27 mouse cellular contexts compared by ENCODE assay signal in genomic region chr17:34329807-34330206, GRCm38 (mm10). TPM values are rescaled to one million over a fixed set of nuclear protein-coding genes. Genes with fewer than 3 reads are reported as not detected.
DNase-seq lines count a peak whose midpoint lies in the region; ATAC-seq and TF ChIP-seq lines count a peak whose summit lies in the region.
"Had no signal": no experiment of that assay in that cellular context is flagged by ENCODE, and none has a peak within 500 bp of the region (broad histone marks: within the 10 kb centered on the region; RNA-seq: fewer than 3 reads in every experiment).

No protein-coding gene starts in this region.

- H3K4me1 ChIP-seq in hindbrain, embryonic 14.5 days (replicated peaks; ENCODE audit: control insufficient read depth, insufficient read depth, low read length) = no peaks in the 10 kb centered on the region
- H3K4me1 ChIP-seq: hindbrain, embryonic 13.5 days; limb, embryonic 12.5 days; liver, embryonic 12.5 days; neural tube, embryonic 13.5 days had no signal

- ATAC-seq in CD4-positive, CD25-positive, alpha-beta regulatory T cell, adult 4 months = peak; percentile 94
- peak; percentile 82 for ATAC-seq in inflammation-experienced regulatory T-cells, adult 6 months
- no peak for ATAC-seq in hindbrain, embryonic 14.5 days (ENCODE audit: low FRiP score)
- ATAC-seq: intestine, embryonic 16.5 days; liver, embryonic 12.5 days had no signal

- no peak overlapping the region for H3K4me3 ChIP-seq in hindbrain, embryonic 14.5 days (replicated peaks; ENCODE audit: low read length)
- H3K4me3 ChIP-seq in left cerebral cortex, adult 2 months = no peak overlapping the region
- H3K4me3 ChIP-seq: embryonic facial prominence, embryonic 10.5 days; gastrocnemius, adult 2 months; hindbrain, embryonic 13.5 days; limb, embryonic 12.5 days; liver, embryonic 12.5 days; neural tube, embryonic 13.5 days had no signal

- H3K27me3 ChIP-seq in hindbrain, embryonic 14.5 days (ENCODE audit: control insufficient read depth, insufficient read depth, low read length) = no peaks in the 10 kb centered on the region
- H3K27me3 ChIP-seq: hindbrain, embryonic 13.5 days; limb, embryonic 12.5 days; liver, embryonic 12.5 days; neural tube, embryonic 13.5 days had no signal

- whole genome bisulfite sequencing in hindbrain, embryonic 14.5 days = 78% methylated on average over 2 of the region's 2 CpGs

- no peak overlapping the region for H3K9ac ChIP-seq in hindbrain, embryonic 14.5 days
- H3K9ac ChIP-seq: hindbrain, embryonic 13.5 days; limb, embryonic 12.5 days; liver, embryonic 12.5 days; neural tube, embryonic 13.5 days had no signal

- no peaks in the 10 kb centered on the region for H3K36me3 ChIP-seq in hindbrain, embryonic 14.5 days (replicated peaks; ENCODE audit: control insufficient read depth, insufficient read depth)
- H3K36me3 ChIP-seq: embryonic facial prominence, embryonic 10.5 days; hindbrain, embryonic 13.5 days; limb, embryonic 12.5 days; liver, embryonic 12.5 days; neural tube, embryonic 13.5 days had no signal

- no peak overlapping the region for H3K4me2 ChIP-seq in hindbrain, embryonic 14.5 days (replicated peaks)
- H3K4me2 ChIP-seq: heart, embryonic 11.5 days; hindbrain, embryonic 13.5 days; limb, embryonic 12.5 days; liver, embryonic 12.5 days; neural tube, embryonic 13.5 days had no signal

- intact Hi-C loops in left cerebral cortex, adult 2 months (cut with DNase I) = no loop called here

- no peak for TF ChIP-seq CTCF in left cerebral cortex, adult 2 months (IDR thresholded peaks at IDR 0.05)

- peak; percentile 56 to 61 for DNase-seq in spleen, postnatal 36 days (ENCODE audit: low spot score in 2 of 2)
- no peak for DNase-seq in spleen, adult 18-20 months
- DNase-seq in hindbrain, embryonic 14.5 days (ENCODE audit: low spot score) = no peak
- DNase-seq in left cerebral cortex, adult 2 months (ENCODE audit: extremely low spot score in 1 of 2, low spot score in 2 of 2) = no peak
- DNase-seq in right cerebral cortex, postnatal 25 days = no peak
- DNase-seq: adrenal gland, postnatal 36 days; cerebellum, adult 11-12 months; cerebellum, postnatal 25 days; gastrocnemius, adult 2 months; heart, postnatal 10 days; lung, adult 2 months; thymus, postnatal 25 days had no signal

- no peak overlapping the region for H3K27ac ChIP-seq in hindbrain, embryonic 14.5 days
- no peak overlapping the region for H3K27ac ChIP-seq in left cerebral cortex, adult 2 months
- H3K27ac ChIP-seq: embryonic facial prominence, embryonic 10.5 days; gastrocnemius, adult 2 months; hindbrain, embryonic 13.5 days; limb, embryonic 12.5 days; liver, embryonic 12.5 days; neural tube, embryonic 13.5 days; stomach, postnatal 0 days had no signal

- H3K9me3 ChIP-seq in hindbrain, embryonic 14.5 days (ENCODE audit: control insufficient read depth, low read length) = no peaks in the 10 kb centered on the region
- H3K9me3 ChIP-seq: embryonic facial prominence, embryonic 10.5 days; hindbrain, embryonic 13.5 days; limb, embryonic 12.5 days; liver, embryonic 12.5 days; neural tube, embryonic 13.5 days had no signal

RNA-seq across cellular contexts. Expression of gene H2-Eb2, which starts 4.3 kb away (rescaled TPM):
- polyA plus RNA-seq in CD4-positive, CD25-positive, alpha-beta regulatory T cell, adult 4 months (2017; shearing (Covaris generic)) = under 1 TPM in 1 of 2 experiments, not detected in 1; 0.18 TPM
- polyA plus RNA-seq in inflammation-experienced regulatory T-cells, adult 6 months (2017; shearing (Covaris generic)) = under 1 TPM in 2 of 3 experiments, not detected in 1; 0.28 to 0.44 TPM
- polyA plus RNA-seq in hindbrain, embryonic 14.5 days (2014; fragmentation: Nextera tagmentation; extraction: Ambion mirVana) = 0.12 and 0.35 TPM in 2 replicates
- not detected for total RNA-seq in left cerebral cortex, adult 2 months (2021)
- total RNA-seq: adrenal gland, postnatal 36 days; gastrocnemius, adult 2 months; heart, postnatal 10 days; layer of hippocampus, postnatal 14 days; left cerebral cortex, postnatal 10 days; MEL had no signal
- polyA plus RNA-seq: embryonic facial prominence, embryonic 10.5 days; forebrain, embryonic 11.5 days; heart, embryonic 11.5 days; intestine, embryonic 16.5 days; liver, embryonic 12.5 days; stomach, postnatal 0 days had no signal

RNA-seq across cellular contexts. Expression of gene H2-Eb1, which starts 24.1 kb away (rescaled TPM):
- 10 to 100 TPM; 12.7 to 77.2 TPM for polyA plus RNA-seq in CD4-positive, CD25-positive, alpha-beta regulatory T cell, adult 4 months (2017; shearing (Covaris generic))
- polyA plus RNA-seq in inflammation-experienced regulatory T-cells, adult 6 months (2017; shearing (Covaris generic)) = 10 to 100 TPM; 15.0 to 67.6 (median 57.7) TPM
- 3.9 and 4.2 TPM in 2 replicates for polyA plus RNA-seq in hindbrain, embryonic 14.5 days (2014; fragmentation: Nextera tagmentation; extraction: Ambion mirVana)
- 1 to 10 TPM; 1.1 to 2.1 TPM for total RNA-seq in left cerebral cortex, adult 2 months (2021)

RNA-seq across cellular contexts. Expression of gene Btnl2, which starts 24.8 kb away (rescaled TPM):
- under 1 TPM in 1 of 2 experiments, not detected in 1; 0.23 TPM for polyA plus RNA-seq in CD4-positive, CD25-positive, alpha-beta regulatory T cell, adult 4 months (2017; shearing (Covaris generic))
- polyA plus RNA-seq in inflammation-experienced regulatory T-cells, adult 6 months (2017; shearing (Covaris generic)) = not detected
- polyA plus RNA-seq in hindbrain, embryonic 14.5 days (2014; fragmentation: Nextera tagmentation; extraction: Ambion mirVana) = 0.10 TPM in 1 of 2 replicates, not detected in the other
- total RNA-seq in left cerebral cortex, adult 2 months (2021) = under 1 TPM; 0.65 to 0.68 TPM
- total RNA-seq: MEL had no signal
- polyA plus RNA-seq: embryonic facial prominence, embryonic 10.5 days; forebrain, embryonic 11.5 days; heart, embryonic 11.5 days; hindbrain, embryonic 13.5 days; limb, embryonic 12.5 days; neural tube, embryonic 13.5 days had no signal

RNA-seq across cellular contexts. Expression of gene H2-Aa, which starts 42.2 kb away (rescaled TPM):
- 100 to 1,000 TPM in 1 of 2 experiments, 10 to 100 TPM in 1; 11.3 to 101 TPM for polyA plus RNA-seq in CD4-positive, CD25-positive, alpha-beta regulatory T cell, adult 4 months (2017; shearing (Covaris generic))
- 10 to 100 TPM in 2 of 3 experiments, 1 to 10 TPM in 1; 9.3 to 75.1 (median 44.7) TPM for polyA plus RNA-seq in inflammation-experienced regulatory T-cells, adult 6 months (2017; shearing (Covaris generic))
- polyA plus RNA-seq in hindbrain, embryonic 14.5 days (2014; fragmentation: Nextera tagmentation; extraction: Ambion mirVana) = 0.31 and 0.58 TPM in 2 replicates
- 1 to 10 TPM; 1.0 to 3.1 TPM for total RNA-seq in left cerebral cortex, adult 2 months (2021)
- total RNA-seq: MEL had no signal
- polyA plus RNA-seq: embryonic facial prominence, embryonic 10.5 days; forebrain, embryonic 11.5 days; heart, embryonic 11.5 days; limb, embryonic 12.5 days had no signal

RNA-seq across cellular contexts. Expression of gene Btnl1, which starts 47.1 kb away (rescaled TPM):
- not detected for polyA plus RNA-seq in CD4-positive, CD25-positive, alpha-beta regulatory T cell, adult 4 months (2017; shearing (Covaris generic))
- polyA plus RNA-seq in inflammation-experienced regulatory T-cells, adult 6 months (2017; shearing (Covaris generic)) = not detected
- not detected in 2 replicates for polyA plus RNA-seq in hindbrain, embryonic 14.5 days (2014; fragmentation: Nextera tagmentation; extraction: Ambion mirVana)
- not detected for total RNA-seq in left cerebral cortex, adult 2 months (2021)
- total RNA-seq: adrenal gland, postnatal 36 days; gastrocnemius, adult 2 months; heart, postnatal 10 days; layer of hippocampus, postnatal 14 days; left cerebral cortex, postnatal 10 days; MEL had no signal
- polyA plus RNA-seq: embryonic facial prominence, embryonic 10.5 days; forebrain, embryonic 11.5 days; heart, embryonic 11.5 days; hindbrain, embryonic 13.5 days; kidney, embryonic 14.5 days; limb, embryonic 12.5 days; liver, embryonic 12.5 days; neural tube, embryonic 13.5 days had no signal

Comparison
In these comparisons a context has a peak if more than half of its experiments do, and no peak if none do; other contexts are left out.
1. DNase-seq: peak in spleen, postnatal 36 days (2 of 2); none in spleen, adult 18-20 months (0 of 2), hindbrain, embryonic 14.5 days (single experiment), left cerebral cortex, adult 2 months (0 of 2) and right cerebral cortex, postnatal 25 days (single experiment).